Mouse (Mus musculus): ENCODE data around the gene Hmgcs2.
"Not testable (repeated sequence)": the region's sequence is repeated elsewhere in the genome, so short reads cannot be mapped to it uniquely, and the experiment has no call there.

The Hmgcs2 gene

GRCm38 (mm10) chr3:98336661-98337654 is 56.7 kb downstream of the Hmgcs2 start:
- no peak for DNase-seq (ENCODE audit: low read depth in 1 of 2, low spot score in 2 of 2)

- no peak for DNase-seq (ENCODE audit: low read depth in 1 of 2, low spot score in 2 of 2)
Observed at GRCm38 (mm10) chr3:98338584-98339041, 58.4 kb downstream of the Hmgcs2 start.

- no peak for DNase-seq (ENCODE audit: low read depth in 1 of 2, low spot score in 2 of 2)
Observed at GRCm38 (mm10) chr3:98339097-98339705, 59.0 kb downstream of the Hmgcs2 start.

- not testable (repeated sequence) for DNase-seq (ENCODE audit: low read depth in 1 of 2, low spot score in 2 of 2)
Observed at GRCm38 (mm10) chr3:98339706-98340109, 59.5 kb downstream of the Hmgcs2 start, which contains the start of gene Phgdh. Gene Phgdh (minus strand): TSS chr3:98339990.

- DNase-seq (ENCODE audit: low read depth in 1 of 2, low spot score in 2 of 2) = no peak
Observed at GRCm38 (mm10) chr3:98340818-98341594, 60.8 kb downstream of the Hmgcs2 start.

GRCm38 (mm10) chr3:98343235-98343634 is 63.0 kb downstream of the Hmgcs2 start:
- no peak for DNase-seq (ENCODE audit: low read depth in 1 of 2, low spot score in 2 of 2)

GRCm38 (mm10) chr3:98348106-98348505 is 67.9 kb downstream of the Hmgcs2 start:
- DNase-seq (ENCODE audit: low read depth in 1 of 2, low spot score in 2 of 2) = no peak

GRCm38 (mm10) chr3:98348705-98349104 is 68.5 kb downstream of the Hmgcs2 start:
- no peak for DNase-seq (ENCODE audit: low read depth in 1 of 2, low spot score in 2 of 2)

GRCm38 (mm10) chr3:98353892-98354291 is 73.7 kb downstream of the Hmgcs2 start:
- no peak for DNase-seq (ENCODE audit: low read depth in 1 of 2, low spot score in 2 of 2)

GRCm38 (mm10) chr3:98355344-98356025 is 75.2 kb downstream of the Hmgcs2 start:
- DNase-seq (ENCODE audit: low read depth in 1 of 2, low spot score in 2 of 2) = no peak

GRCm38 (mm10) chr3:98356026-98356365 is 75.8 kb downstream of the Hmgcs2 start:
- no peak for DNase-seq (ENCODE audit: low read depth in 1 of 2, low spot score in 2 of 2)

GRCm38 (mm10) chr3:98356632-98357370 is 76.6 kb downstream of the Hmgcs2 start:
- DNase-seq (ENCODE audit: low read depth in 1 of 2, low spot score in 2 of 2) = no peak
